Mouse (Mus musculus): ENCODE results near the gene Kndc1.

GRCm38 (mm10) chr7:139877167-139877792 is 17.2 kb upstream of the Kndc1 start:
- peak; percentile 46 for TF ChIP-seq CTCF (IDR thresholded peaks at IDR 0.05; ENCODE audit: low read depth)
- TF ChIP-seq EP300 (IDR thresholded peaks at IDR 0.05; ENCODE audit: low read depth), result no peak

Measured in liver, postnatal 0 days (tissue).